Mouse (Mus musculus): Measurements from ENCODE around the gene Parvb. TPM values are rescaled to one million over a fixed set of nuclear protein-coding genes. Genes with fewer than 3 reads are reported as not detected.

The Parvb gene
- total RNA-seq, 4 experiments from 2014 or later, result 37.2 to 42.3 (median 41.6) TPM

DNA sequence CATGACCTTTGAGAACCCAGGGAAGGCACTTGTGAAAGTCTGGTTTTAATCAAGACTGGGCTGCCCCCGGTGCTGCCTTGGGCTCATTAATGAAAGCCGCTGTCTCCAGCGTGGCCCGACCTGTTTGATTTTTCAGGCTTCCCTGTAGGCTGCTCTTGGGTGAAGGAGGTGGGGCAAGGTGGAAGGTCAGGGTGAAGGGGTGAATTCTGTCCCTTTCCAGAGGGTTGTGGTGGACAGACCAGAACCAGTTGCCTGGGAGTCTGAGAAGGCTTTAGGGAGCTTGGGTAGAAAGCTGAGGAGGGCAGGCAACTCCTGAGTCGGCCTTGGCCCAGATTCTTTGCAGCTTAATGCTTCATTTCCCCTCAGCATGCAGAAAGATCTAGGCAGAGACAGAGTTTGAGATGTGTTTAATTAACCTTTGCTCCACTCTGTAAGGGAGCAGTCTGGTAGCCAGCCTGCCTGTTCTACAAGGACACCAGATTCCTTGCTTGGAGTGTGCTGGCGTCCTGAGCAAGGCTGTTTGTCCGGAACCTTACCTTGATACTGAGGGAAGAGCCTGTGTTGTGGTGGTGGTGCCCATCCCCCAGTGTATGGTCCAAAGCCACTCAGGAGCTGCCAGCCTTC lies 15.3 kb upstream of the Parvb start:
- DNase-seq (ENCODE audit: low spot score in 2 of 2), result no peak

DNA sequence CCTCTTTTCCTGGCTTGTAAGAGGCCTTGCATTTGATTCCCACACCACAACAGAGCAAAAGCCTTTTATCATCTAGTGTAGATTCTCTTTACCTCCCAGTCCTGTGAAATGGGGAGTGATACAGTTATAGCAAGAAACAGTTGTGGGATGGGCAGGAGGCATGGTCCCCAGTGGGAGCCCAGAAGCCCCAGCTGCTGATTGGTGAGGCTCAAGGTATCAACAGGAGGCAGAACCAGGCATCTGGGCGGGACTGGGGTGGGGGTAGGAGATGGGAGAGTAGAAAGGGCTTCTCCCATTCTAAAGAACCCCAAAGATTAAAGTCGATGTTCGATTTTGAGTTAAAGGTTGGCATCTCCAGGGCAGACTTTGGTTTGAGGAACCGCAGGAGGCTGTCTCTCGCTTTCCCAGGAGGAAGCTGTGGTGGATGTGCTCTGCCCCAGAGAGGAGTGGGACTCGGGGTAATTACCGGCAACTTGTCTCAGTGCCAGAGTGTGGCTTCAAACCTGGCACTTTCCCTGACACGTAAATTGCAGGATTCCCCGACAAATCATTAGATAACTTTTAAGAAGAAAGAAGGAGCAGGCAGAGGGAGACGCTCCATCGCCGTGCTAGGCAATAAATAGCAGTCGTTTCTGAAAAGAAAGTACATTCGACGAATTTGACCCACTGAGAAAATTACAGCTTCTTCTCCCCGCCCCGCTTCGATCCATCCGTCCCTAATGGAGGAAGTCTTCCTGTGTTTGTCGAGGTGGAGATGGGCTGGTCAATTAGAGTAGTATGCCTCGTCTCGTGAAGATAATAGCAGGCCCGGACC lies 13.7 kb upstream of the Parvb start:
- DNase-seq (ENCODE audit: low spot score in 2 of 2), result no peak

DNA sequence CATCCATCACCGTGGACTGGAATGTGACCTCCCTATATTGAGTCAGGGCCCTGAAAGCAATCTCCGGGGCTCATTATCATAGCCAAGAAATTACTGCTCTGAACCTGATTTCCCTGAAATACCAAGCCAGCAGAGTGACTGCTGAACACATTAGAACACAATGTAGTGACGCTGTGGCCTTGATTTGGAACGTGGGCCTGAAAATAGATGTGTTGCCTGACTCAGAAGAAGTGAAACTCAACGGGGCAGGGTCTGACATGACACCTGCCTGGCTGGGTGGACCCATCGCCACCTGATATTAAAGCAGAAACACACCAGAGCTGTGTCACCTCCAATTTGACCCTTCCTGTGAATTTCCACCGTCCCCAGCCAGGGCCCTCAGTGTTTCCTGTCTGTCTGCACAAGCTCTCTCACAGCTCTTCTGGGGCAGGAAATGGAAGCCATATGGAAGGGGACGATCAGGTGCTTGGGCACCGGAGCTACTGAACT lies 13.0 kb upstream of the Parvb start:
- no peak for DNase-seq (ENCODE audit: low spot score in 2 of 2)

GRCm38 (mm10) chr15:84221539-84221938 lies 10.3 kb upstream of the Parvb start:
- no peak for DNase-seq (ENCODE audit: low spot score in 2 of 2)

- DNase-seq (ENCODE audit: low spot score in 2 of 2), result no peak
Observed at GRCm38 (mm10) chr15:84223423-84223822, 8.4 kb upstream of the Parvb start.

- DNase-seq (ENCODE audit: low spot score in 2 of 2), result no peak
Observed at GRCm38 (mm10) chr15:84224779-84225178, 7.1 kb upstream of the Parvb start.

DNA sequence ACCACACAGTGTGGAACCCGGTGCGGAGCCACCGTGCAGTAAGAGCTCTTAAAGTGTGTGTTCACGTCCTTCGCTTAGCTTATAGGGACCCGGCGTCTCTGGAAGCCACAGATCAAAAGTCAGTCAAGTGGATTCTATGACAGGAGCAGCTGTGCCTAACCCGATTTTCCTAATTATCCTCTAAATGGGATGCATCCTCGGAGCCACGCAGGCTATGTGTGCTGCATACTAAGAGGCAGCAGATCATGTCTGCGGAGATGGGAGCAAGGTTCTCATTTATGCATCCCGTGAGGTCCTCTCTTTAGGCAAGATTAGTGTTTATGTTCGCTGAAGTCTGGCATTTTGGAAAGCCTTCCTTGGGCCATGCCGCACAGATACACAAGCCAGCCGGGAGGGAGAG lies 4.9 kb upstream of the Parvb start:
- DNase-seq (ENCODE audit: low spot score in 2 of 2), result no peak

DNA sequence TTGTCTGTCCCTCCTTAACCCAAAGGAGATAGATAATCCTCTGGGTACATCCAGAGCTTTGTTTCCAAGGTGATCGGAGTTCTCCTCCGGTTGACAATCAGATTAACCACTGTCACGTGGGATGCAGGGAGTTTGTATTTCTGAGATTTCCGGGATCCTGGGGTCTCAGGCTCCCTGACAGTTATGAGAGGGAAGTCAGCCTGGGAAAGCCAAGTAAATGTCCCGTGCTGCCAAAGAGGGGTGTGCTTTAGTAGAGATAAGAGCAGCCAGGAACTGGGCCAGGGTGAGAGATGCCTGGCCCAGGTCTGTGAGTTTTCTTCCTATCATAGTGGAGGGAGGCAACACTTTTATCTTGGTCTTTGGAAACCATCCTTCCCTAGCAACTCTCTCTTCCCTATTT lies 1.2 kb upstream of the Parvb start:
- no peak for DNase-seq (ENCODE audit: low spot score in 2 of 2)

DNA sequence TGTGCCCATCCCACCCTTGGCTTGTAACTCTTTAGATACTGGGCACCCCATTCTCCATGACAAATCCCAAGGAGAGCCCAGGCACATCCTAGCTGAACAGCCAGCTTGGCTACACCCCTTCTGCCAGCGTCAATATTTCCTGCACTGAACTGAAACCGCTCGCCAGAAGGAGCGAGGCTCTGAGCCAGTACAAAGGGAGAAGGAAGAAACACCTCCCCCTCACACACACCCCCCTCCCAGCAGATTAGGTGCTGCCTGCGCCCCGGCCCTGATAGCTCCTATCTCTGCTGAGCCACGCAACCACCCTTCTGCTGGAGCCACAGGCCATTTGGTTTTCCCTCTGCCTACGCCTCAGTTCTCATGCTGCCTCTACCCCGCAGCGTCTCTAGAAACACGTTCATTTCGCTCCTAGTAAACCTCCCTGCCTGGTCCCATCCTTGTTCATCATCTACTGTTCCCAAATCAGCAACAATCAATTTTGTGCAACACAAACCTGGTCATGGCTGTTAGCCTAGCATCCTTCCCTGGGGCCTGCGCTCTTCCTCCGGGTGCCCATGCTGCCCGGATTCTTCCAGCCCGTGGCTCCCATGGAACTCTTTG lies 630 bp upstream of the Parvb start:
- no peak for DNase-seq (ENCODE audit: low spot score in 2 of 2)

DNA sequence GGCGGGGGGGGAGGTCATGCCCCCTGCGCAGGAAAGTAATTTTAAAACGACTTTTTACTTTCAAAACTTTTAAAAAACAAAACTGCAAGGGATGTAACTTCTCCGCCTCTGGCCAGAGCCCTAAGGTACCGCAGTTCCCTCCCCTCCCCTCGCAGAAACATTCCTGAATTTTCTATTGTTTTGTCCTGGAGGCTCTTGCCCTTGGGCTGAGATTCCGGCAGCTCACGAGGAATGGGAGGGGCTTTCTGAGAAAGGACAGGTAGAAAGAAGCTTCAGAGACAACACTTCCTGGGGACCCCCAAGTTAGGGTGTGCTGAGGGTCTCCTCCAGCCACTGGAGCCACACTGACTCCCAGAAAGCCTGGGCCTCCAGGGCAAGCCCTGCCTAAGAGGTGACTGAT lies 766 bp downstream of the Parvb start:
- no peak for DNase-seq (ENCODE audit: low spot score in 2 of 2)

GRCm38 (mm10) chr15:84234794-84235581 lies 3.1 kb downstream of the Parvb start:
- no peak for DNase-seq (ENCODE audit: low spot score in 2 of 2)

- DNase-seq (ENCODE audit: low spot score in 2 of 2), result peak in 1 of 2 experiments; percentile 27
Observed at GRCm38 (mm10) chr15:84235646-84236045, 3.8 kb downstream of the Parvb start.

DNA sequence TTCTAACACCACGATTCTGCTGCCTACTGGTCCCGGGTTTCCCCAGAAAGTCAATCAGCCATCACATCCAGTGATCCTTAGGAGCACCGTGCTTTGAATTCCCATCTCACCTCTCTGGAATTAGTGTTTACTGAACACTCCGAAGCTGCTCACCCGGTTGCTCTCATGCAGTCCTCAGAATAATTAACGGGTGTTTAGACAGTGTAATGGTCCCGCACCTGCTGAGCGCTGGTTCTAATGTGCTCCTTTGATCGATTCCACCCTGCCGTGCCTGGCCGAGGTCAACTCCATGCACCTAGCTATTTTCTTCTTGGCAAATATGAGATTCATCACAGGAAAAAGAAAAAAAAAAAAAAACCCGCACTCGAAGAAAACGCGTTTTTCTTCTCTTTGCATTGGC lies 6.7 kb downstream of the Parvb start:
- DNase-seq (ENCODE audit: low spot score in 2 of 2), result no peak

DNA sequence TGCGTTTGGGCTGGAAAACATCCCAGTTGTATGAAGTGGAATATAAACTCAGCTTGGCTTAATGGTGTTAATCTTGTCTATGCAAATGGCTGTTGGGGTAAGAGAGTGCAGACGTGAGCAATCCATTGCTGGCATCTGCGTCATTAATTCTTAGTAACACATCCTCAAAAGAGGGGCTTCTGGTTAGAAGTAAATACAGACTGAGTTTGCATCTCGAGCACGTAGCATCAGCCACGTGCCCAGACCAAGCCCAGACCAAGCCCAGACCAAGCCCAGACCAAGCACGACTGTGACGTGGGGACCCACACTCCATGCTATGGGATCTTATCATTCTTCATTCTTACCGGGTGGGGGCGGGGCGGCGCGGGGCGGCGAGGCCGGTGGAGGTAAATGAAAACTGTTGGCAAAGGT lies 7.2 kb downstream of the Parvb start:
- DNase-seq (ENCODE audit: low spot score in 2 of 2), result no peak

DNA sequence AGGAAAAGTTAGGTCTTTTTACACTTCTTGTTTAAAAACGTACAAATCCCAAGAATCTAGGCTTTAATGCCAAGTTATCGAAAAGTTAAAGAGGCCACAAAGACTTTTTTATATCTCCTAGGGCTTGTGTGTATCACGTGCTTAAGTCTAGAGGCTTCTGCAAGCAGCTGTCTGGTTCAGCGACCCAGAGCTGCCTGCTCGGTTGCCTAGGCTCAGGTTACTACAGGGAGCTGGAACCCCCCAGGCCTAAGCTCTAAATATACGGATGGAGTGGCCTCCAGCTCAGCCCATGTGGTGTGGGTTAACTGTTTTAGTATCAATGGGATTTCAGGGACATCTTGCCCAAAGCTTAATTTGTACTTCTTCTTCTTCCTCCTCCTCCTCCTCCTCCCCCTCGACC lies 9.7 kb downstream of the Parvb start:
- DNase-seq (ENCODE audit: low spot score in 2 of 2), result peak in 1 of 2 experiments; percentile 48

DNA sequence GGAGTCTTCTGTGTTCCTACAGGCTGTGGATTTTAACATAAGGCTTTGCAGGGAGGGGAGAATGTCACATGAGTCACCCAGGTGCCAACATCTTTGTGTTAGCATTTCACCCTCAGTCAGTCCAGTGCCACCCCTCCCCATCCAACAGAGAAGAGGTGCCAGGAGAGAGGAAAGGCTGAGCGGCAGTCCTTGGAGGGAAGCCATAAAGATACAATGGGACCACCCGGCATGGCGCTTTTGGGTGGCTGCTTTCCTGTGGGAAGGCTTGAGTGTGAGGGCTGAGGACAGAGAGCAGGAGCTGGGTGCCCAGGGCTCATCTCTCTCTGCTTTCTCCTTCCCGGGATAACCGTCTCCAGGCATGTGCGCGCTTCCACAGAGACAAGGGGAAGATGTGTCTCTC lies 13.3 kb downstream of the Parvb start:
- DNase-seq (ENCODE audit: low spot score in 2 of 2), result no peak

- no peak for DNase-seq (ENCODE audit: low spot score in 2 of 2)
Observed at GRCm38 (mm10) chr15:84246195-84246594, 14.4 kb downstream of the Parvb start.

- no peak for DNase-seq (ENCODE audit: low spot score in 2 of 2)
Observed at GRCm38 (mm10) chr15:84247309-84247708, 15.5 kb downstream of the Parvb start.

DNA sequence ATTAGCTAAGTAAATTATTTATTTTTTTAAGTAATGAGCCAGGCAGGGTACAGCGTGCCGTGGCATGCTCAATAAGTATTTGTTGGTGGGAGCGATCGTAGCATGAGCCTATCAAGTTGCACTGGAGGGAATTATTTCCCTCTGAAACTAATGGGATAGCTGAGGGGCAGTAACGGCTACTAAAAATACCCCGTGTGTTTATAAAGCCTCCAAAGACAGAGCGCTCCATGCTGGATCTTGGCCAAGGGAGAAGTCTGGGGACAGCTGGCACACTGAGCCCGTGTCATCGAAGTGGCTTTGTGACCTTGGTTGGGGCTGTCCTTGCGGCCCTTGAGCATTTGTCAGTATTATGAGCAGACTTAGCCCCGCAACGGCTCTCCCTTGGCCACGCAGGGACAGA lies 19.4 kb downstream of the Parvb start:
- DNase-seq (ENCODE audit: low spot score in 2 of 2), result peak; percentile 62 to 75

- DNase-seq (ENCODE audit: low spot score in 2 of 2), result no peak
Observed at GRCm38 (mm10) chr15:84252645-84253044, 20.8 kb downstream of the Parvb start.

GRCm38 (mm10) chr15:84253757-84254156 lies 21.9 kb downstream of the Parvb start:
- DNase-seq (ENCODE audit: low spot score in 2 of 2), result peak; percentile 39 to 56

DNA sequence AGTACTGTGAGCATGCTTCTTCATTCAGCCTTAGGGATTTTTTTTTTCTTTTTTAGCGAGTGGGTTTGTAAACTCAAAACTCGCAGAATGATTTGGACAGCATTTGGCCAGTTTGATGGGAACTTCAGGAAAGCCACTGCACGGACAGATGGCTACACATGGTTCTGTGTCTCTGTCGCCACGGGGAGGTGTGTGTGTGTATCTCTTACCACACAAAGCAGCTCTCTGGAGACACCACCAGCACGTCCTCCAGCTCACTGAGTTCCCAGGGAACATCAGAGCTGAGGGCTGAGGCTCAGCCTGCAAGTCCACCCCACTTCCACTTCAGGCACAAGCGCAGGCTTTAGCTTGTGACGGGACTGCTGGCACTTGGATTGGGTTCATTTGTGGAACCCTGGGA lies 22.5 kb downstream of the Parvb start:
- DNase-seq (ENCODE audit: low spot score in 2 of 2), result no peak

Data from gastrocnemius, adult 8-10 months (tissue).